Mouse (Mus musculus): ENCODE measurements at regions not wholly inside any gene's neighbourhood (a gene's known extent, or its start where the extent isn't known, plus 50 kb on each side); places are given as distances from the start of the nearest gene placed in this dataset.

GRCm38 (mm10) chr9:30075233-30075632 lies 112.3 kb upstream of the Ntm start:
- TF ChIP-seq POLR2A (IDR thresholded peaks at IDR 0.05; ENCODE audit: insufficient read depth, low read depth, low read length) (no peak), CTCF (IDR thresholded peaks at IDR 0.05) (no peak), EP300 (IDR thresholded peaks at IDR 0.05; ENCODE audit: insufficient read depth, low read depth, low read length) (no peak)

Data from heart, adult 2 months (tissue).